Mouse (Mus musculus) CH12.LX (cell line): ENCODE data around the gene Tnpo1. TPM values are rescaled to one million over a fixed set of nuclear protein-coding genes. Genes with fewer than 3 reads are reported as not detected.

Experiments
- DNase-seq: peaks from one replicate; pipeline ENCODE4 v3.0.0-alpha.2; 2013; ENCODE audit errors: extremely low read depth
- H3K27ac ChIP-seq: 2 replicates; pipeline ENCODE4 v1.5.1; 2012; ENCODE audit warnings: low read depth, mild to moderate bottlenecking, control low read depth, moderate library complexity; ENCODE audit not compliant: insufficient read depth
- H3K27me3 ChIP-seq: replicated peaks from 2 replicates; pipeline ENCODE3; 2012; ENCODE audit warnings: inconsistent platforms
- H3K36me3 ChIP-seq, 2 experiments: replicated peaks in 1 of 2; 2 replicates each; pipeline versions ENCODE3 to v1.6.1; 2012; ENCODE audit warnings: inconsistent platforms in 1 of 2, low read length in 1 of 2, mild to moderate bottlenecking in 1 of 2, mixed read lengths in 1 of 2, moderate library complexity in 1 of 2; ENCODE audit not compliant: control insufficient read depth in 1 of 2, insufficient read depth in 1 of 2
- H3K4me1 ChIP-seq, 2 experiments: 2 replicates each; pipeline ENCODE4 v1.6.1; 2012; ENCODE audit warnings: inconsistent platforms in 1 of 2, moderate library complexity in 1 of 2; ENCODE audit not compliant: insufficient read depth in 2 of 2, control insufficient read depth in 1 of 2
- H3K4me2 ChIP-seq: 2 replicates; pipeline ENCODE4 v1.6.1; 2012; ENCODE audit warnings: low read depth, mild to moderate bottlenecking, control low read depth; ENCODE audit not compliant: poor library complexity, insufficient read depth, severe bottlenecking
- H3K4me3 ChIP-seq, 3 experiments: fragments of 150-350 bp in 1 of 3; sonication (generic) in 1 of 3; replicated peaks in 1 of 3; 2 replicates each; pipeline versions ENCODE3 to v1.5.1; 2011 to 2012; ENCODE audit warnings: low read depth in 2 of 3, low read length in 2 of 3, mild to moderate bottlenecking in 2 of 3, moderate library complexity in 2 of 3, control low read depth in 1 of 3, improper control_type of control experiment in 1 of 3, inconsistent platforms in 1 of 3, mixed read lengths in 1 of 3; ENCODE audit not compliant: poor library complexity in 1 of 3
- H3K79me2 ChIP-seq: replicated peaks from 2 replicates; pipeline ENCODE4 v1.6.1; 2012; ENCODE audit warnings: mild to moderate bottlenecking, moderate library complexity; ENCODE audit not compliant: control insufficient read depth, poor library complexity, insufficient read depth, severe bottlenecking; ENCODE audit errors: extremely low read depth
- H3K9ac ChIP-seq: 2 replicates; pipeline ENCODE4 v1.6.1; 2012; ENCODE audit warnings: low read depth, mild to moderate bottlenecking, control low read depth, moderate library complexity; ENCODE audit not compliant: insufficient read depth
- H3K9me3 ChIP-seq: replicated peaks from 2 replicates; pipeline ENCODE3; 2012; ENCODE audit warnings: low read length, inconsistent platforms, mixed read lengths
- CHD1 ChIP-seq: IDR thresholded peaks from 2 replicates; pipeline ENCODE4 v1.6.1; 2012; ENCODE audit warnings: low read depth, low read length, improper control_type of control experiment, inconsistent platforms
- CTCF ChIP-seq, 2 experiments: IDR thresholded peaks in 1 of 2; conservative IDR thresholded peaks in 1 of 2; 2 replicates each; pipeline ENCODE4 v1.5.1; 2011 to 2012; ENCODE audit warnings: low read depth in 2 of 2, low read length in 2 of 2, improper control_type of control experiment in 1 of 2, inconsistent platforms in 1 of 2, mild to moderate bottlenecking in 1 of 2, moderate library complexity in 1 of 2
- ELF1 ChIP-seq: IDR thresholded peaks from 2 replicates; pipeline ENCODE4 v1.6.1; 2014; ENCODE audit warnings: low read depth, mild to moderate bottlenecking, inconsistent platforms, low read length, improper control_type of control experiment
- EP300 ChIP-seq: IDR thresholded peaks from 2 replicates; pipeline ENCODE4 v1.6.1; 2011; ENCODE audit warnings: low read length, improper control_type of control experiment
- IRF4 ChIP-seq: IDR thresholded peaks from 2 replicates; pipeline ENCODE4 v1.6.1; 2014; ENCODE audit warnings: low read depth, mild to moderate bottlenecking, inconsistent platforms, low read length, improper control_type of control experiment
- JUN ChIP-seq: IDR thresholded peaks from 2 replicates; pipeline ENCODE4 v1.6.1; 2011; ENCODE audit warnings: low read depth, mild to moderate bottlenecking, low read length, improper control_type of control experiment, moderate library complexity; ENCODE audit not compliant: insufficient read depth
- KAT2A ChIP-seq: IDR thresholded peaks from 2 replicates; pipeline ENCODE4 v1.6.1; 2012; ENCODE audit warnings: low read length, improper control_type of control experiment, inconsistent platforms; ENCODE audit not compliant: insufficient replicate concordance
- MXI1 ChIP-seq: IDR thresholded peaks from 2 replicates; pipeline ENCODE4 v1.6.1; 2011; ENCODE audit warnings: mild to moderate bottlenecking, low read depth, low read length, improper control_type of control experiment
- MYC ChIP-seq: IDR thresholded peaks from 2 replicates; pipeline ENCODE4 v1.6.1; 2011; ENCODE audit warnings: low read depth, mild to moderate bottlenecking, improper control_type of control experiment, low read length
- NRF1 ChIP-seq: IDR thresholded peaks from 2 replicates; pipeline ENCODE4 v1.6.1; 2014; ENCODE audit warnings: low read depth, mild to moderate bottlenecking, inconsistent platforms, low read length, improper control_type of control experiment, moderate library complexity
- ZC3H11A ChIP-seq: IDR thresholded peaks from 2 replicates; pipeline ENCODE4 v1.6.1; 2012; ENCODE audit warnings: low read depth, mild to moderate bottlenecking, inconsistent platforms, low read length, improper control_type of control experiment
- dilution Hi-C: fragments of 300-500 bp; cut with MboI; formaldehyde crosslinking; loops from 2 replicates; pipeline ENCODE4 v1.14.3; 2020; ENCODE audit warnings: low sequenced_read_pairs; ENCODE audit not compliant: extremely low pct_unique_long_range_greater_than_20kb, extremely low pct_ligation_motif_present
- in situ Hi-C: fragments of 300-500 bp; cut with MboI; formaldehyde crosslinking; loops from 3 replicates; pipeline ENCODE4 v1.14.3; 2019; ENCODE audit warnings: low sequenced_read_pairs, low pct_ligation_motif_present, low pct_unique_long_range_greater_than_20kb, mixed read lengths
- polyA plus RNA-seq: library from polyadenylated mRNA; unstranded; fragments of >175 nt; gene quantifications from 2 replicates; pipeline ENCODE4 v1.2.1, GENCODE M21; 2012; ENCODE audit warnings: low read depth; ENCODE audit not compliant: insufficient read length
- total RNA-seq, 2 experiments: library from RNA; depleted of rRNA; stranded (reverse); fragments of 300-350 nt in 1 of 2; fragments of >200 nt in 1 of 2; gene quantifications; 2 replicates each; pipeline ENCODE4 v1.2.3; 2012 to 2014

Tnpo1 gene
- total and polyA plus RNA-seq, 3 experiments = 93.6 to 105 (median 95.9) TPM

DNA sequence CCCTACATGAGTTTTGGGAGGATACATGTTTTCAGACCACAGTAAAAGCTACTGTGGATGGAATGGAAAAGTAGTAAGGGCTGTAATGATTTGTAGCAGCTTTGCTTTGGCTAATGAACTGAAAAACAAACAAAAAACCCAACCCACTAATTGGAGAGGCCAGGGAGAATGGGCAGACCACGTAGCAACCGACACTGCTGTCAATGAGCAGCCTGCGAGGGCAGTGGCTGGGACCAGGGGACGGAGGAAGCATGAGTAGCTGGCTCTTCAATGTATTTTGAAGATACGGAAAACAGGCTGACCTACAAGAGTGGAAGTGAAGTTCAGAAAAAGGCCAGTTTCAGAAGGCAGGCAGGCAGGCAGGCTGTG is 11.4 kb downstream of the Tnpo1 start:
- no peak for DNase-seq
- dilution Hi-C loops (no loop called here), in situ Hi-C loops (no loop called here)
- H3K9me3 ChIP-seq = no peaks in the 10 kb centered on the region
- H3K27me3 ChIP-seq = no peaks in the 10 kb centered on the region
- H3K79me2 ChIP-seq = peaks cover 8% of the 10 kb centered on the region; the same call in 1 of the 2 replicates
- no peak overlapping the region for H3K9ac ChIP-seq
- no peak overlapping the region for H3K4me3 ChIP-seq
- no peak for TF ChIP-seq CTCF (conservative IDR thresholded peaks at IDR 0.05 in 1 of 2, IDR thresholded peaks at IDR 0.05 in 1 of 2; ENCODE audit: low read depth in 2 of 2, low read length in 2 of 2)
- TF ChIP-seq JUN = no peak
- no peak for TF ChIP-seq ZC3H11A
- no peak for TF ChIP-seq MXI1
- no peak for TF ChIP-seq NRF1
- TF ChIP-seq ELF1 = no peak
- no peak for TF ChIP-seq CHD1
- no peak overlapping the region for H3K27ac ChIP-seq
- H3K4me1 ChIP-seq = peaks cover 12 to 59% of the 10 kb centered on the region in 2 experiments
- no peak overlapping the region for H3K4me2 ChIP-seq
- H3K36me3 ChIP-seq = peaks cover 0 to 27% of the 10 kb centered on the region in 2 experiments

DNA sequence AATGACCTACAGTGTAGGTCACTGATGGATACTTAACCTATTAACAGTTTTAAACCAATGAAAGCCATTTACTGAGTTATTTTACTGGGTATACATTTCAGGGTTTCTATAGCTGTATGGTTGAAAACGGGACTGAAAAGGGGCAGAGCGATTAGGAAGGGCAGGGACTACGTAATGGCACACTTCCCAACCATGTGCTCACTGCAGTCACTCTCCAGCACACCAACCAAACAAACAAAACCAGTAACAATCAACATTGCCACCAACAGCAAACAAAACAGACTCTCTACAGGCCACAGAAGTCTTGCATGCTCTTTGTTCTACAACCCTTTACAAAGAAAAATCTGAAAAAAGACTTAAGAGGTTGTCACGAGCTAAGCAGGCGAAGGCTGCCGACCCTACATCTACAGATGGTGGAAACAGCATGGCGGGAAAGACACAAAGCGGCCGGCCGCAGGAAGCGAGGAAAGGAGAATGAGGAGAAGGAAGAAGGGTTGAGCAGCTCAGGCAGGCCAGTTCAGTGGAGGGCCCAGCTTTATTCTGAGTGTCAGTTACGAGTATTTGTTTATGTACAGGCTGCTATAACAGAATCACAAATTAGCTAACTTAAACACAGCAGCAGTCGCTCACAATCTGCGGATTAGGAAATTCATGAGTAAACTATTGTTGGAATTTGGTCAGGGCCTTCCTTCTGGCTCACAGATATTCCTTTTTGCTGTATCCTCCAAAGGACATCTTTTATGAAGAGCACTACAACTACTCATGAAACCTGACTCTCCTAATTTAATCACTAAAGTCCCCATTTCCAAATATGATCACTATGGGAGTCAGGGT is 12.0 kb downstream of the Tnpo1 start:
- no peak overlapping the region for H3K4me2 ChIP-seq
- peaks cover 0 to 24% of the 10 kb centered on the region in 2 experiments for H3K36me3 ChIP-seq
- peaks cover 11% of the 10 kb centered on the region; the same call in 1 of the 2 replicates for H3K79me2 ChIP-seq
- H3K27ac ChIP-seq = no peak overlapping the region
- dilution Hi-C loops (no loop called here), in situ Hi-C loops (no loop called here)
- H3K9me3 ChIP-seq = no peaks in the 10 kb centered on the region
- peaks cover 12 to 55% of the 10 kb centered on the region in 2 experiments for H3K4me1 ChIP-seq
- DNase-seq = no peak
- H3K27me3 ChIP-seq = no peaks in the 10 kb centered on the region
- TF ChIP-seq EP300 (no peak), KAT2A (no peak), IRF4 (no peak), ELF1 (no peak)
- no peak overlapping the region for H3K4me3 ChIP-seq
- H3K9ac ChIP-seq = no peak overlapping the region

DNA sequence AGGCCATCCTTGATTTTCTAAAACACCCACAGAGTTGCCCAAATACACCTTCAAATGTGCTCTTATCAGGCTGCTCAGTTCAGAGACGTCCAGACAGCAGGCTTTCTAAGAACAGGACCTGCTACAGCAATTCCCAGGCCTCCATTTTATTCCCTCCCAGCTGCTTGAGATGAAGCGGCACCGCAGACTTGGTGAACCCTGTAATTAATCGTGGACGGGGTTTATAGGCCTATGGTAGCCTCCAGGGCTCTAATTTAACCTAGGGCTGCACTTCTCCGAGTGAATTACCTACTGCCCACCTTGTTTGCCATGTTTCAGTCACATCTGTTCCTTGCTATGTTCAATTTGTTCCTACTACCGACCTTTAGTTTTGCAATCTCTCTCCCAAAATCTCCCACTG is 13.0 kb downstream of the Tnpo1 start:
- TF ChIP-seq MYC = no peak
- H3K4me1 ChIP-seq = peaks cover 9 to 44% of the 10 kb centered on the region in 2 experiments; a peak in 3 of 4 replicates
- peaks cover 14% of the 10 kb centered on the region; the same call in 1 of the 2 replicates for H3K79me2 ChIP-seq
- H3K9ac ChIP-seq = no peak overlapping the region
- in situ Hi-C loops (no loop called here), dilution Hi-C loops (no loop called here)
- H3K9me3 ChIP-seq = no peaks in the 10 kb centered on the region
- H3K27me3 ChIP-seq = no peaks in the 10 kb centered on the region
- no peak overlapping the region for H3K27ac ChIP-seq
- H3K4me2 ChIP-seq = no peak overlapping the region
- no peak overlapping the region for H3K4me3 ChIP-seq
- no peak for DNase-seq
- peaks cover 0 to 19% of the 10 kb centered on the region in 2 experiments for H3K36me3 ChIP-seq
